Mouse (Mus musculus) hindbrain, postnatal 0 days (tissue): ENCODE data around the gene Pik3ca. TPM values are rescaled to one million over a fixed set of nuclear protein-coding genes. Genes with fewer than 3 reads are reported as not detected.

Experiments
- ATAC-seq: fragments of 200-750 bp; cut with Nextera tagmentation; 2 replicates; pipeline ENCODE4 v1.8.0; 2017; ENCODE audit warnings: mild to moderate bottlenecking, moderate TSS enrichment, moderate library complexity
- DNase-seq: peaks from one replicate; pipeline ENCODE4 v3.0.0-alpha.2; 2015; ENCODE audit warnings: low spot score
- H3K27ac ChIP-seq: fragments of 300-500 bp; sonication (generic); 2 replicates; pipeline ENCODE4 v1.5.1; 2014; ENCODE audit warnings: mild to moderate bottlenecking
- H3K27me3 ChIP-seq: fragments of 300-500 bp; sonication (generic); 2 replicates; pipeline ENCODE4 v1.6.1; 2014; ENCODE audit warnings: low read length, mixed read lengths; ENCODE audit not compliant: insufficient read depth
- H3K36me3 ChIP-seq: fragments of 300-500 bp; sonication (generic); 2 replicates; pipeline ENCODE4 v1.6.1; 2014; ENCODE audit warnings: low read length, mixed read lengths; ENCODE audit not compliant: insufficient read depth
- H3K4me1 ChIP-seq: fragments of 300-500 bp; sonication (generic); 2 replicates; pipeline ENCODE4 v1.6.1; 2014; ENCODE audit warnings: antibody characterized with exemption, low read length, mixed read lengths; ENCODE audit not compliant: insufficient read depth
- H3K4me2 ChIP-seq: fragments of 300-500 bp; sonication (generic); 2 replicates; pipeline ENCODE4 v1.6.1; 2014; ENCODE audit warnings: low read depth, mild to moderate bottlenecking, low read length, moderate library complexity, mixed read lengths
- H3K4me3 ChIP-seq: fragments of 300-500 bp; sonication (generic); 2 replicates; pipeline ENCODE4 v1.5.1; 2014; ENCODE audit warnings: low read length
- H3K9ac ChIP-seq: fragments of 300-500 bp; sonication (generic); replicated peaks from 2 replicates; pipeline ENCODE4 v1.6.1; 2014; ENCODE audit warnings: mild to moderate bottlenecking, low read length, moderate library complexity, mixed read lengths
- H3K9me3 ChIP-seq: fragments of 300-500 bp; sonication (generic); 2 replicates; pipeline ENCODE4 v1.6.1; 2016; ENCODE audit warnings: low read length, mixed read lengths
- CTCF ChIP-seq: IDR thresholded peaks from 2 replicates; pipeline ENCODE4 v1.5.1; 2016; ENCODE audit warnings: antibody characterized with exemption, control low read depth, low read depth
- WGBS: fragments of 180-500 bp; shearing (Covaris S2); extraction: QIAGEN DNeasy Blood & Tissue Kit; methylation state at CpG from one replicate; pipeline ENCODE4 v1.1.7; 2014; 5-methylcytosine and 5-hydroxymethylcytosine counted together
- polyA plus RNA-seq: library from polyadenylated mRNA; unstranded; fragments of >200 nt; fragmentation: Nextera tagmentation; extraction: Ambion mirVana; gene quantifications from 2 replicates; pipeline ENCODE4 v1.2.1, GENCODE M21; 2015
- total RNA-seq: library from RNA; depleted of rRNA; stranded (reverse); fragments of >200 nt; gene quantifications from 2 replicates; pipeline ENCODE4 v1.2.3, GENCODE M21; 2014

Gene Pik3ca
- total and polyA plus RNA-seq, 2 experiments from 2014 or later: 9.0 to 35.0 TPM

- DNase-seq: no peak
- H3K9ac ChIP-seq: no peak overlapping the region
- no peak overlapping the region for H3K27ac ChIP-seq
- no peaks in the 10 kb centered on the region for H3K9me3 ChIP-seq
- H3K4me3 ChIP-seq: no peak overlapping the region
- peaks cover 10% of the 10 kb centered on the region; the same call in 1 of the 2 replicates for H3K36me3 ChIP-seq
- H3K27me3 ChIP-seq: no peaks in the 10 kb centered on the region
- no peak for TF ChIP-seq CTCF
- 69% methylated on average over 4 of the region's 4 CpGs for WGBS
- H3K4me2 ChIP-seq: no peak overlapping the region
- ATAC-seq: no peak
- no peaks in the 10 kb centered on the region for H3K4me1 ChIP-seq
Observed at GRCm38 (mm10) chr3:32468411-32468810, 70.9 kb downstream of the Pik3ca start.

- ATAC-seq (no peak), DNase-seq (no peak)
- no peak overlapping the region for H3K9ac ChIP-seq
- no peak overlapping the region for H3K4me2 ChIP-seq
- no peak overlapping the region for H3K27ac ChIP-seq
- H3K4me1 ChIP-seq: no peaks in the 10 kb centered on the region
- TF ChIP-seq CTCF: no peak
- no peaks in the 10 kb centered on the region for H3K27me3 ChIP-seq
- no peaks in the 10 kb centered on the region for H3K36me3 ChIP-seq
- no peaks in the 10 kb centered on the region for H3K9me3 ChIP-seq
- 46% methylated on average over 7 of the region's 7 CpGs for WGBS
- no peak overlapping the region for H3K4me3 ChIP-seq
Observed at GRCm38 (mm10) chr3:32470449-32470848, 73.0 kb downstream of the Pik3ca start.

- no peaks in the 10 kb centered on the region for H3K9me3 ChIP-seq
- no peak overlapping the region for H3K4me3 ChIP-seq
- H3K9ac ChIP-seq: no peak overlapping the region
- DNase-seq: no peak
- no peak for TF ChIP-seq CTCF
- no peaks in the 10 kb centered on the region for H3K4me1 ChIP-seq
- H3K27ac ChIP-seq: no peak overlapping the region
- no peak for ATAC-seq
- 78% methylated on average over 6 of the region's 6 CpGs for WGBS
- H3K4me2 ChIP-seq: no peak overlapping the region
- no peaks in the 10 kb centered on the region for H3K27me3 ChIP-seq
- H3K36me3 ChIP-seq: no peaks in the 10 kb centered on the region
Observed at GRCm38 (mm10) chr3:32471098-32471497, 73.6 kb downstream of the Pik3ca start.

GRCm38 (mm10) chr3:32472191-32472900, 74.9 kb downstream of the Pik3ca start:
- Histone ChIP-seq H3K27me3 (no peaks in the 10 kb centered on the region), H3K4me3 (no peak overlapping the region), H3K9ac (no peak overlapping the region), H3K36me3 (no peaks in the 10 kb centered on the region), H3K27ac (no peak overlapping the region), H3K4me1 (no peaks in the 10 kb centered on the region), H3K4me2 (no peak overlapping the region), H3K9me3 (no peaks in the 10 kb centered on the region)
- DNase-seq: no peak
- 75% methylated on average over 14 of the region's 14 CpGs for WGBS
- TF ChIP-seq CTCF: no peak
- ATAC-seq: no peak

DNA sequence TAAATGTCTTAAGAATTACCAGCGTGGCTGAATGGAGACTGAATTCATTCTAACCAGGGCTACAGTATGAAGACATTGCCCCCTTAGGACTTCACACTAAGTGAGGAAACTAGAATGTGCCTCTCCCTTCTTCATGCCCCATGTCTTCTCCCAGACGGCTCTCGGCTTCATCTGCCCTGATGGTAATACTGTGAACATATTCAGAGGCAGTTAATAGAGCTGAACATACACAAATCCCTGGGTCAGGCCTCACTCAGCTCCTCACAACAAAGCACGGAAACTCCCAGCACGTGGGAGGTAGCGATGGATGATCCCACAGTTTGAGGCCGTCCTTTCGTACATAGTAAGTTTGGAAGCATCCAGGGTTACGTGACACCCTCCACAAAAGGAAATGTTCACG, 75.7 kb downstream of the Pik3ca start:
- H3K36me3 ChIP-seq: no peaks in the 10 kb centered on the region
- 75% methylated on average over 10 of the region's 10 CpGs for WGBS
- no peak for TF ChIP-seq CTCF

DNA sequence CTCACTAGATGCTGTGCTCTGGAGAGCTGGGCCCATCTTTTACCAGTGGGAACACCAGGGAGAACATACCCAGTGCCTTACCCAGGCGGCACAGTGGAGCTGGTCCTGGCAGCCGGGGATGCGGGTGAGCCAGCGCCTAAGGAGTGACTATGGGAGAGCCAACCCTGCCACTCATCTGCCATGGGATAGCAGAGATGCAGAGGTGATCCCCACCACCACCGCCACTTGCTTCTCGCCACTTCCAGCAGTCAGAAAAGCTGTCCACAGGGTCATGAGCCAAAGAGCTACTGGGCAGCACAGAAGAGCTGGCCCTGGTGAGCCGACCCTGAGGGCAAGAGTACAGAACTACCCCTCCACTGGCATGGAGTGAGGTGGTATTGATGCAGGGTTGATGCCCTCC, 82.5 kb downstream of the Pik3ca start:
- no peak for TF ChIP-seq CTCF
- Histone ChIP-seq H3K36me3 (no peaks in the 10 kb centered on the region), H3K27ac (no peak overlapping the region), H3K9ac (no peak overlapping the region), H3K4me1 (no peaks in the 10 kb centered on the region), H3K27me3 (no peaks in the 10 kb centered on the region), H3K4me2 (no peak overlapping the region), H3K9me3 (no peaks in the 10 kb centered on the region), H3K4me3 (no peak overlapping the region)
- 89% methylated on average over 7 of the region's 7 CpGs for WGBS
- ATAC-seq (no peak), DNase-seq (no peak)

More for the DNA sequence above, 75.7 kb downstream of the Pik3ca start:
- Histone ChIP-seq H3K9ac (no peak overlapping the region), H3K4me2 (no peak overlapping the region), H3K27me3 (no peaks in the 10 kb centered on the region), H3K27ac (no peak overlapping the region), H3K4me1 (no peaks in the 10 kb centered on the region), H3K4me3 (no peak overlapping the region), H3K9me3 (no peaks in the 10 kb centered on the region)
- ATAC-seq (no peak), DNase-seq (no peak)

- DNase-seq (no peak), ATAC-seq (no peak)
- no peak overlapping the region for H3K9ac ChIP-seq
- no peaks in the 10 kb centered on the region for H3K4me1 ChIP-seq
- H3K36me3 ChIP-seq: no peaks in the 10 kb centered on the region
- no peaks in the 10 kb centered on the region for H3K9me3 ChIP-seq
- no peak overlapping the region for H3K27ac ChIP-seq
- H3K27me3 ChIP-seq: no peaks in the 10 kb centered on the region
- no peak overlapping the region for H3K4me3 ChIP-seq
- 81% methylated on average over 3 of the region's 3 CpGs for WGBS
- no peak for TF ChIP-seq CTCF
- no peak overlapping the region for H3K4me2 ChIP-seq
Observed at GRCm38 (mm10) chr3:32483035-32483434, 85.6 kb downstream of the Pik3ca start.
